Mouse (Mus musculus) brain, embryonic 14.5 days (tissue): ENCODE results near the gene Cpd.

Source experiments
- CTCF ChIP-seq: fragments of 200-500 bp; IDR thresholded peaks from 2 replicates; pipeline ENCODE4 v1.5.1; 2012; ENCODE audit warnings: inconsistent platforms, mild to moderate bottlenecking, moderate library complexity, borderline replicate concordance; ENCODE audit not compliant: insufficient read depth, insufficient read length; ENCODE audit errors: extremely low read depth
- POLR2A ChIP-seq: fragments of 200-500 bp; IDR thresholded peaks from 2 replicates; pipeline ENCODE4 v1.6.1; 2012; ENCODE audit warnings: mild to moderate bottlenecking, inconsistent platforms, borderline replicate concordance; ENCODE audit not compliant: poor library complexity, insufficient read depth, insufficient read length, severe bottlenecking; ENCODE audit errors: extremely low read depth

GRCm38 (mm10) chr11:76824238-76824884 lies 22.5 kb downstream of the Cpd start:
- TF ChIP-seq CTCF (no peak), POLR2A (no peak)
